Mouse (Mus musculus): ENCODE measurements around the gene Cops7a. TPM values are rescaled to one million over a fixed set of nuclear protein-coding genes. Genes with fewer than 3 reads are reported as not detected.

The Cops7a gene
- polyA plus RNA-seq, 1 experiment from 2014 or later, result 155 TPM

DNA sequence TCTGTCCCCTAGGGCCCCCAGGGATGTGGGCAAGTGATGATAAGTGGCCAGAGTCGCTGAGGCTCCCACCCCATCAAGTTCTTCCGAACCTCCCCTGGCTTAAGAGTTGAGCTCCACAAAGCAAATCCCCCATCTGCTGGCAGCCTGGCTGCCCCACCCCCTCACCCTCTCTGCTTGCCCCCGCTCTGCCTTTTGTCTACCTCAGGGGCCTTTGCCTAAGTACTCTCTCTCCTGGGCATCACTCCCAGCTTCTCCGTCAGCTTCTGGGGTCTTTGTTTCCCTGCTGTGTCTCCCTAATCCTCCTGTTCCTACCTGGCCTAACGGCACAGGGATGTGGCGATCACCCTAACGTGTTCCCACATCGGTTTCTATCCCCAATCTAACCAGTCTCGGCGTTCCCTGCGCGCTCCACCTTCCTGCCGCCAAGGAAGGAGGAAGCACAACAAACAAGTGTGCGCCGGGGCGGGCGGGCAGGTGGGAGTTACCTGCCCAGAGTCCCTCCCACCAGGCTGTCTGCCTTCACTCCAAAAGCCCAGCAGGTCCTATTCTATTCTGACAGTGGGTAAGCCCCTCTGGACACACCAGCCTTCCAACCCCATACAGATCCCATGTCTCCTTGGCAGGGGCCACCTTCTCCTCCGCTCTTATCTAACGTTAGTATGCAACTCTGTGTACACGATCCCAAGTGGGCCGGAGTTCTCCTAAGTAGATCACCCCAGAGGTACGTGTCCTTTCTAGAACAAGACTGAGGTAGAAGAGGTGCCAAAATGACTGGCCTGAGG, 50.0 kb downstream of the Cops7a start:
- H3K4me1 ChIP-seq (ENCODE audit: insufficient read depth), result peaks cover 11% of the 10 kb centered on the region
- TF ChIP-seq CTCF (IDR thresholded peaks at IDR 0.05; ENCODE audit: low read depth), result no peak
- H3K9me3 ChIP-seq (ENCODE audit: low read depth, low read length), result no peaks in the 10 kb centered on the region
- peaks cover 2% of the 10 kb centered on the region; the same call in 1 of the 2 replicates for H3K27me3 ChIP-seq (ENCODE audit: insufficient read depth, low read length)
- H3K9ac ChIP-seq, result peak overlapping the region; percentile 98
- 18% methylated on average over 22 of the region's 22 CpGs for WGBS
- no peak overlapping the region for H3K27ac ChIP-seq (ENCODE audit: low read depth)
- H3K4me2 ChIP-seq, result peak overlapping the region; percentile 100
- peak overlapping the region; percentile 88 for H3K4me3 ChIP-seq (ENCODE audit: low read depth, low read length)
- DNase-seq (no peak), ATAC-seq (ENCODE audit: insufficient read depth) (no peak)
- peaks cover 27% of the 10 kb centered on the region for H3K36me3 ChIP-seq (ENCODE audit: insufficient read depth)

DNA sequence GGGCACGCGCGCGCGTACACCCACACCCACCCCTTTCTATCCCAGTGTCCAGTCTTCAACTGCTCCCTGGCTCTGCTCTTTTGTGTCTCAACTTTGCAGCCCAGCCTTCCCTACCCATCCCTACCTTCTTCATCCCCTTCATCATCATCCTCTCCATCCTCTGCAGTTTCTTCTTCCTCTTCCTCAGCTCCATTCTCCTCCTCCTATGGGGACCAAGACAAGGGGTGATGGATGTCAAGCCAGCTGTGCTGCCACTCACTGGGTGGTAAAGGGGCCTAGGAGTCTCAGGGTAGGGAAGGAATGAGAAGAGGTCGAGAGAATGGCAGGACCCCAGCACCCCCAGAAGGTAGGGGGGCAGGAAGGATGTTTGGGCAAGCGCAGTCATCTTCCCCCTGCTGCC, 50.8 kb downstream of the Cops7a start:
- Histone ChIP-seq H3K36me3 (ENCODE audit: insufficient read depth) (peaks cover 27% of the 10 kb centered on the region), H3K9ac (no peak overlapping the region), H3K27me3 (ENCODE audit: insufficient read depth, low read length) (peaks cover 10% of the 10 kb centered on the region; the same call in 1 of the 2 replicates), H3K4me3 (ENCODE audit: low read depth, low read length) (no peak overlapping the region), H3K27ac (ENCODE audit: low read depth) (no peak overlapping the region), H3K9me3 (ENCODE audit: low read depth, low read length) (no peaks in the 10 kb centered on the region), H3K4me1 (ENCODE audit: insufficient read depth) (peaks cover 15% of the 10 kb centered on the region), H3K4me2 (peak overlapping the region; percentile 100; the same call in 1 of the 2 replicates)
- DNase-seq, result no peak
- WGBS, result 86% methylated on average over 7 of the region's 7 CpGs
- no peak for TF ChIP-seq CTCF (IDR thresholded peaks at IDR 0.05; ENCODE audit: low read depth)
- no peak for ATAC-seq (ENCODE audit: insufficient read depth)

DNA sequence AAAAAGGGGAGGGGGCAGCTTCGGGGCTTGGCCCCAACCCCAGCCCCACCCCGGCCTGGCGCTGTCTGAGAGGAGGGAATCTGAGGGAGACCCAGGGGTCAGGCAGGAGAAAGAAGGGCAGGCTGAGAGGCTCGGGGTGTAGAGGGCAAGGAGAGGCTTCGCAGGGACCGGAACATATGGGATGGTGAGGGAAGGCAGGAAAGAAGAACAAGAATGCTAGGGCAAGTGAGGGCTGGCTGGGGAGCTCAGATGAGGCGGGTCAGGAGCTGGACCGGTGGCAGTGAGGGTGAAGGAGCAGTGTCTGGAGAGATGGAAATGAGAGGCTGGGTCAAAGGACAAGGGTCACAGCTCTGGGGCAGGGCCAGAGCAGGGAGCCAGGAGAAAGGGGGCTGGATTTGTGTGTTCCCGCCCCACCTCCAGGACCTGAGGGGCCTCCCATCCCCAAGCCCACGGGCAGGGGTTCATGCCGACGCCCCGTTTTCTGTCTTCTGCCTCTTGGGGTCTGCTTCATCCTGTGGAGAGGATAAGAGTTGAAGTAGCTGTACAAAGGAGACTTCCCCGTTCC, 51.5 kb downstream of the Cops7a start:
- Histone ChIP-seq H3K9me3 (ENCODE audit: low read depth, low read length) (no peaks in the 10 kb centered on the region), H3K4me1 (ENCODE audit: insufficient read depth) (peaks cover 12% of the 10 kb centered on the region), H3K4me2 (peak overlapping the region; percentile 12; the same call in 1 of the 2 replicates), H3K27ac (ENCODE audit: low read depth) (no peak overlapping the region), H3K36me3 (ENCODE audit: insufficient read depth) (peaks cover 27% of the 10 kb centered on the region), H3K9ac (no peak overlapping the region; the same call in 1 of the 2 replicates), H3K4me3 (ENCODE audit: low read depth, low read length) (no peak overlapping the region), H3K27me3 (ENCODE audit: insufficient read depth, low read length) (peaks cover 10% of the 10 kb centered on the region; the same call in 1 of the 2 replicates)
- no peak for DNase-seq
- TF ChIP-seq CTCF (IDR thresholded peaks at IDR 0.05; ENCODE audit: low read depth), result no peak
- ATAC-seq (ENCODE audit: insufficient read depth), result no peak
- 68% methylated on average over 14 of the region's 14 CpGs for WGBS

DNA sequence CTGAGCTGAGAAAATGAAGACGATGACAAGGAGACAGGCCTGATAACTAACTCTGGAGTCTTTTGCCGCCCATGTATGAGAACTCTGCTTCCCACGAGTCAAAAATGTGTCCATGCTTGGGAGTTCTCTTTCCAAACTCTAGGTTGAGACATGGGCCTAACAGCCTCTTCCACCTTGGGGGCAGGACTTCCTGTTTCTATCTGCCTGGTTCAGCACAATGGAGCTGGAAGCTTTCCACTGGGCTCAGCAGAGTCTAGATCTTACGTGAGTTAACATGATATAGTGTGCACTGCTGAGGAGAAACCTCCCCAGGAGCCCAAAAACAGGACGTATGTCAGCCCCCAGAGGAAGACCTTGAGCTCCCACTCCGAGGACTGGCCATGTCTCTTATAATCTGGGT, 52.1 kb downstream of the Cops7a start:
- DNase-seq, result peak; percentile 40
- H3K27ac ChIP-seq (ENCODE audit: low read depth), result no peak overlapping the region
- H3K36me3 ChIP-seq (ENCODE audit: insufficient read depth), result peaks cover 27% of the 10 kb centered on the region

DNA sequence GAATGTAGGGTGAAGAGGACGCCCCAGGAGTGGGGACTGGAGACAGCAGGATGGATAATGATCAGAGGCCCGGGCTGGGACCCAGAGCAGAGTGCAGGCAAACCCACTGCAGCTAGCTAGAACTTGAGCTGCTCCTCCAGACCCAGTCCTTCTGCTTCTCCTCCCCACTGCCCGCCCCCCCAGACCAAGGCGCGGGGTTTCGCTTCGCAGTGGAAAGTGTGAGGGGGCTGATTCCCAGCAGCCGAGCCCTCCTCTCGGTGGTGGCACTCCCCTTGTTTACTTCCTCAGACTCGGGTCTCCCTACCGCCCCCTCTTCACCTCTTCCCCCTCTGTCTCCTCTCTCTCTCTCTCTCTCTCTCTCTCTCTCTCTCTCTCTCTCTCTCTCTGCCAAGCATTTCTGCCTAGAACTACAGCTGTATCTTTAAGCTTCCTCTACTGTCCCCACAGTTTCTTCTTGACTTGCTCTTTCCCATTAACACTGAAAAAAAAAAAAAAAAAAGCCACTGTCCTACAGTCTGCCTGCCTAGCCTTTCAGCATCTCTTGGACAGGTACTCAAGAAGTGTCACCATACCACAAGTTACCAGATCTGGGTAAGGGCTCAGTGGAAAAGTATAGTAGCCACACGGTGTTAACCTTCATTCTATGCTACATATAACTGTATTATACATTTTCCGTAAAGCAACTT, 53.7 kb downstream of the Cops7a start, which contains the start of gene Lag3:
TSS of gene Lag3 (minus strand) at position 173 of the 686 bp plus-strand sequence.
- peaks cover 12% of the 10 kb centered on the region for H3K4me1 ChIP-seq (ENCODE audit: insufficient read depth)
- no peaks in the 10 kb centered on the region for H3K9me3 ChIP-seq (ENCODE audit: low read depth, low read length)
- peak within 1 kb of the TSS; percentile 15; the same call in 1 of the 2 replicates for H3K27ac ChIP-seq (ENCODE audit: low read depth)
- WGBS, result 9% methylated on average over 13 of the region's 13 CpGs
- H3K27me3 ChIP-seq (ENCODE audit: insufficient read depth, low read length), result peaks cover 10% of the 10 kb centered on the region; the same call in 1 of the 2 replicates
- DNase-seq (peak; percentile 46), ATAC-seq (ENCODE audit: insufficient read depth) (peak; percentile 8; the same call in 1 of the 2 replicates)
- peaks cover 27% of the 10 kb centered on the region for H3K36me3 ChIP-seq (ENCODE audit: insufficient read depth)
- no peak within 1 kb of the TSS for H3K4me3 ChIP-seq (ENCODE audit: low read depth, low read length)
- TF ChIP-seq CTCF (IDR thresholded peaks at IDR 0.05; ENCODE audit: low read depth), result no peak
- H3K9ac ChIP-seq, result peak within 1 kb of the TSS; percentile 23
- peak within 1 kb of the TSS; percentile 36; the same call in 1 of the 2 replicates for H3K4me2 ChIP-seq

More for the DNA sequence above, 52.1 kb downstream of the Cops7a start:
- Histone ChIP-seq H3K27me3 (ENCODE audit: insufficient read depth, low read length) (peaks cover 10% of the 10 kb centered on the region; the same call in 1 of the 2 replicates), H3K4me1 (ENCODE audit: insufficient read depth) (peaks cover 12% of the 10 kb centered on the region), H3K4me2 (no peak overlapping the region), H3K4me3 (ENCODE audit: low read depth, low read length) (no peak overlapping the region), H3K9me3 (ENCODE audit: low read depth, low read length) (no peaks in the 10 kb centered on the region), H3K9ac (no peak overlapping the region)
- ATAC-seq (ENCODE audit: insufficient read depth), result no peak
- TF ChIP-seq CTCF (IDR thresholded peaks at IDR 0.05; ENCODE audit: low read depth), result no peak
- 60% methylated on average over 6 of the region's 6 CpGs for WGBS

DNA sequence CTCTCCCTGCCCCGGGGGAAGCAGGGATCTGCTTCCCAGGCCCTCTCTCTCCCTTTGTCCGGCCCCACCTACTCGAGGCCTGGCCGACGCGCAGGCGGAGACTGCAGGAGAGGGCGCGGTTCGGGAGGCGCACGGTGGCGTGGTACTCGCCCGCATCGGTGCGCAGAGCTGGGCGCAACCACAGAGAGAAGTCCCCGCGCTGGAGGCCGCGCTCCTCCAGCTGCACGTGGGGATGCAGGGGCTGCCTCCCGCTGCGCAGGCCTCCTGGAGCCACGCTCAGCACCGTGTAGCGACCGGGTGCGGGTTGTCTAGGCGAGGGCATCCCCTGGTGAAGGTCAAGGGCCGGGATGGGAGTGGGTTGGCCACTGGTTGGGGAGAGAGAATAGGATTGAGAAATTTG, 55.3 kb downstream of the Cops7a start:
- H3K27ac ChIP-seq (ENCODE audit: low read depth), result no peak overlapping the region
- 0 out of 2 replicates have a peak, but pooled peaks have one; percentile 19 for ATAC-seq (ENCODE audit: insufficient read depth)
- H3K27me3 ChIP-seq (ENCODE audit: insufficient read depth, low read length), result peaks cover 10% of the 10 kb centered on the region; the same call in 1 of the 2 replicates
- 7% methylated on average over 32 of the region's 32 CpGs for WGBS
- H3K4me1 ChIP-seq (ENCODE audit: insufficient read depth), result peaks cover 9% of the 10 kb centered on the region
- peak overlapping the region; percentile 55 for H3K4me2 ChIP-seq
- no peaks in the 10 kb centered on the region for H3K9me3 ChIP-seq (ENCODE audit: low read depth, low read length)
- no peak for TF ChIP-seq CTCF (IDR thresholded peaks at IDR 0.05; ENCODE audit: low read depth)
- H3K9ac ChIP-seq, result peak overlapping the region; percentile 48
- peak; percentile 45 for DNase-seq
- H3K36me3 ChIP-seq (ENCODE audit: insufficient read depth), result peaks cover 26% of the 10 kb centered on the region
- peak overlapping the region; percentile 18 for H3K4me3 ChIP-seq (ENCODE audit: low read depth, low read length)

Other genes starting within 250 kb of the Cops7a start
- 12.1 and 12.6 TPM in 2 replicates for gene Ptpn6, start 226.8 kb downstream of the Cops7a start, polyA plus RNA-seq (2014; fragmentation: Nextera tagmentation; extraction: Ambion mirVana)
- gene Grcc10, start 224.2 kb downstream of the Cops7a start, polyA plus RNA-seq (2014; fragmentation: Nextera tagmentation; extraction: Ambion mirVana), result 429 and 440 TPM in 2 replicates
- gene Gm45234, start 209.5 kb downstream of the Cops7a start, polyA plus RNA-seq (2014; fragmentation: Nextera tagmentation; extraction: Ambion mirVana), result not detected in 2 replicates
- 13.1 and 15.1 TPM in 2 replicates for gene Atn1, start 209.0 kb downstream of the Cops7a start, polyA plus RNA-seq (2014; fragmentation: Nextera tagmentation; extraction: Ambion mirVana)
- gene Eno2, start 195.9 kb downstream of the Cops7a start, polyA plus RNA-seq (2014; fragmentation: Nextera tagmentation; extraction: Ambion mirVana), result 2.2 and 4.1 TPM in 2 replicates
- gene Lrrc23, start 185.8 kb downstream of the Cops7a start, polyA plus RNA-seq (2014; fragmentation: Nextera tagmentation; extraction: Ambion mirVana), result 0.17 and 0.58 TPM in 2 replicates
- gene Spsb2, start 156.9 kb downstream of the Cops7a start, polyA plus RNA-seq (2014; fragmentation: Nextera tagmentation; extraction: Ambion mirVana), result 6.8 and 6.9 TPM in 2 replicates
- 701 and 718 TPM in 2 replicates for gene Tpi1, start 151.2 kb downstream of the Cops7a start, polyA plus RNA-seq (2014; fragmentation: Nextera tagmentation; extraction: Ambion mirVana)
- gene Usp5, start 136.1 kb downstream of the Cops7a start, polyA plus RNA-seq (2014; fragmentation: Nextera tagmentation; extraction: Ambion mirVana), result 143 TPM in 2 replicates
- gene Cdca3, start 136.0 kb downstream of the Cops7a start, polyA plus RNA-seq (2014; fragmentation: Nextera tagmentation; extraction: Ambion mirVana), result 204 and 206 TPM in 2 replicates
- gene Gnb3, start 125.3 kb downstream of the Cops7a start, polyA plus RNA-seq (2014; fragmentation: Nextera tagmentation; extraction: Ambion mirVana), result 0.24 and 0.68 TPM in 2 replicates
- gene P3h3, start 107.8 kb downstream of the Cops7a start, polyA plus RNA-seq (2014; fragmentation: Nextera tagmentation; extraction: Ambion mirVana), result 29.5 and 34.3 TPM in 2 replicates
- 0.08 and 0.30 TPM in 2 replicates for gene Gpr162, start 101.6 kb downstream of the Cops7a start, polyA plus RNA-seq (2014; fragmentation: Nextera tagmentation; extraction: Ambion mirVana)
- 0.11 TPM in 1 of 2 replicates, not detected in the other for gene Cd4, start 77.3 kb downstream of the Cops7a start, polyA plus RNA-seq (2014; fragmentation: Nextera tagmentation; extraction: Ambion mirVana)
- 1.4 and 2.2 TPM in 2 replicates for gene Lag3, start 53.8 kb downstream of the Cops7a start, polyA plus RNA-seq (2014; fragmentation: Nextera tagmentation; extraction: Ambion mirVana)
- gene Ptms, start 45.4 kb downstream of the Cops7a start, polyA plus RNA-seq (2014; fragmentation: Nextera tagmentation; extraction: Ambion mirVana), result 377 and 442 TPM in 2 replicates
- 390 and 401 TPM in 2 replicates for gene Mlf2, start 34.2 kb downstream of the Cops7a start, polyA plus RNA-seq (2014; fragmentation: Nextera tagmentation; extraction: Ambion mirVana)
- 0.39 and 0.59 TPM in 2 replicates for gene Pianp, start 31.2 kb upstream of the Cops7a start, polyA plus RNA-seq (2014; fragmentation: Nextera tagmentation; extraction: Ambion mirVana)
- gene Zfp384, start 43.6 kb upstream of the Cops7a start, polyA plus RNA-seq (2014; fragmentation: Nextera tagmentation; extraction: Ambion mirVana), result 13.2 and 14.8 TPM in 2 replicates
- gene Ing4, start 74.2 kb upstream of the Cops7a start, polyA plus RNA-seq (2014; fragmentation: Nextera tagmentation; extraction: Ambion mirVana), result 97.9 and 101 TPM in 2 replicates
- 13.6 TPM in 2 replicates for gene Acrbp, start 84.2 kb upstream of the Cops7a start, polyA plus RNA-seq (2014; fragmentation: Nextera tagmentation; extraction: Ambion mirVana)
- gene Lpar5, start 102.4 kb upstream of the Cops7a start, polyA plus RNA-seq (2014; fragmentation: Nextera tagmentation; extraction: Ambion mirVana), result 0.31 and 0.49 TPM in 2 replicates
- 82.5 and 92.4 TPM in 2 replicates for gene Chd4, start 130.4 kb upstream of the Cops7a start, polyA plus RNA-seq (2014; fragmentation: Nextera tagmentation; extraction: Ambion mirVana)
- gene Nop2, start 166.4 kb upstream of the Cops7a start, polyA plus RNA-seq (2014; fragmentation: Nextera tagmentation; extraction: Ambion mirVana), result 58.5 and 70.6 TPM in 2 replicates
- 6.0 and 6.2 TPM in 2 replicates for gene Iffo1, start 179.7 kb upstream of the Cops7a start, polyA plus RNA-seq (2014; fragmentation: Nextera tagmentation; extraction: Ambion mirVana)
- 1,954 TPM in 2 replicates for gene Gapdh, start 200.9 kb upstream of the Cops7a start, polyA plus RNA-seq (2014; fragmentation: Nextera tagmentation; extraction: Ambion mirVana)
- 151 and 167 TPM in 2 replicates for gene Ncapd2, start 226.2 kb upstream of the Cops7a start, polyA plus RNA-seq (2014; fragmentation: Nextera tagmentation; extraction: Ambion mirVana)
- 202 and 205 TPM in 2 replicates for gene Mrpl51, start 226.3 kb upstream of the Cops7a start, polyA plus RNA-seq (2014; fragmentation: Nextera tagmentation; extraction: Ambion mirVana)